Mouse (Mus musculus) cerebellum, adult 9-11 months (tissue): Measurements from ENCODE around the gene Pde4c.

ENCODE experiments used
- DNase-seq: peaks from one replicate; pipeline ENCODE4 v3.0.0; 2022

The Pde4c gene

GRCm38 (mm10) chr8:70725792-70726447 is 2.4 kb downstream of the Pde4c start:
- no peak for DNase-seq

- DNase-seq: no peak
Observed at GRCm38 (mm10) chr8:70726721-70727120, 3.2 kb downstream of the Pde4c start.

- no peak for DNase-seq
Observed at GRCm38 (mm10) chr8:70729808-70730475, 6.4 kb downstream of the Pde4c start.

GRCm38 (mm10) chr8:70730956-70731355 is 7.4 kb downstream of the Pde4c start:
- DNase-seq: no peak

GRCm38 (mm10) chr8:70737705-70738104 is 14.2 kb downstream of the Pde4c start:
- DNase-seq: no peak

GRCm38 (mm10) chr8:70738211-70738610 is 14.7 kb downstream of the Pde4c start:
- DNase-seq: no peak

- no peak for DNase-seq
Observed at GRCm38 (mm10) chr8:70741661-70742060, 18.1 kb downstream of the Pde4c start.

GRCm38 (mm10) chr8:70742176-70742575 is 18.7 kb downstream of the Pde4c start:
- DNase-seq: no peak

GRCm38 (mm10) chr8:70742981-70743655 is 19.6 kb downstream of the Pde4c start:
- DNase-seq: no peak

GRCm38 (mm10) chr8:70743656-70744590 is 20.4 kb downstream of the Pde4c start:
- DNase-seq: peak; percentile 44

- no peak for DNase-seq
Observed at GRCm38 (mm10) chr8:70744806-70745205, 21.3 kb downstream of the Pde4c start.

GRCm38 (mm10) chr8:70745691-70746220 is 22.2 kb downstream of the Pde4c start:
- DNase-seq: no peak

- DNase-seq: no peak
Observed at GRCm38 (mm10) chr8:70746676-70747075, 23.2 kb downstream of the Pde4c start.

- no peak for DNase-seq
Observed at GRCm38 (mm10) chr8:70747211-70747890, 23.8 kb downstream of the Pde4c start.

- no peak for DNase-seq
Observed at GRCm38 (mm10) chr8:70748246-70749096, 25.0 kb downstream of the Pde4c start.

GRCm38 (mm10) chr8:70749097-70749674 is 25.7 kb downstream of the Pde4c start:
- no peak for DNase-seq

- no peak for DNase-seq
Observed at GRCm38 (mm10) chr8:70750128-70750680, 26.7 kb downstream of the Pde4c start.

GRCm38 (mm10) chr8:70752000-70752764 is 28.7 kb downstream of the Pde4c start:
- DNase-seq: peak; percentile 65

- DNase-seq: peak; percentile 71
Observed at GRCm38 (mm10) chr8:70753151-70753550, 29.6 kb downstream of the Pde4c start.
